Mouse (Mus musculus) E14TG2a.4 (cell line): ENCODE measurements around the gene Nosip.
"Not testable (repeated sequence)": the region's sequence is repeated elsewhere in the genome, so short reads cannot be mapped to it uniquely, and the experiment has no call there.

Experiments
- H3K27me3 ChIP-seq: 2 replicates; pipeline ENCODE4 v1.6.1; 2014; ENCODE audit warnings: low read length, control low read depth; ENCODE audit not compliant: insufficient read depth
- H3K36me3 ChIP-seq: 2 replicates; pipeline ENCODE4 v1.6.1; 2014; ENCODE audit warnings: low read length, control low read depth; ENCODE audit not compliant: insufficient read depth
- H3K4me1 ChIP-seq: replicated peaks from 2 replicates; pipeline ENCODE4 v1.6.1; 2014; ENCODE audit warnings: low read depth, low read length, control low read depth
- H3K4me3 ChIP-seq: replicated peaks from 2 replicates; pipeline ENCODE4 v1.5.1; 2014; ENCODE audit warnings: mild to moderate bottlenecking, low read length
- H3K9me3 ChIP-seq: 2 replicates; pipeline ENCODE4 v1.6.1; 2014; ENCODE audit warnings: low read length, control low read depth
- CTCF ChIP-seq: conservative IDR thresholded peaks from 2 replicates; pipeline ENCODE4 v1.5.1; 2014; ENCODE audit warnings: low read length
- NANOG ChIP-seq: IDR thresholded peaks from 2 replicates; pipeline ENCODE4 v1.6.1; 2014; ENCODE audit warnings: borderline replicate concordance, low read length, mixed read lengths
- POU5F1 ChIP-seq: IDR thresholded peaks from 2 replicates; pipeline ENCODE4 v1.6.1; 2014; ENCODE audit warnings: low read length, borderline replicate concordance

The Nosip gene

DNA sequence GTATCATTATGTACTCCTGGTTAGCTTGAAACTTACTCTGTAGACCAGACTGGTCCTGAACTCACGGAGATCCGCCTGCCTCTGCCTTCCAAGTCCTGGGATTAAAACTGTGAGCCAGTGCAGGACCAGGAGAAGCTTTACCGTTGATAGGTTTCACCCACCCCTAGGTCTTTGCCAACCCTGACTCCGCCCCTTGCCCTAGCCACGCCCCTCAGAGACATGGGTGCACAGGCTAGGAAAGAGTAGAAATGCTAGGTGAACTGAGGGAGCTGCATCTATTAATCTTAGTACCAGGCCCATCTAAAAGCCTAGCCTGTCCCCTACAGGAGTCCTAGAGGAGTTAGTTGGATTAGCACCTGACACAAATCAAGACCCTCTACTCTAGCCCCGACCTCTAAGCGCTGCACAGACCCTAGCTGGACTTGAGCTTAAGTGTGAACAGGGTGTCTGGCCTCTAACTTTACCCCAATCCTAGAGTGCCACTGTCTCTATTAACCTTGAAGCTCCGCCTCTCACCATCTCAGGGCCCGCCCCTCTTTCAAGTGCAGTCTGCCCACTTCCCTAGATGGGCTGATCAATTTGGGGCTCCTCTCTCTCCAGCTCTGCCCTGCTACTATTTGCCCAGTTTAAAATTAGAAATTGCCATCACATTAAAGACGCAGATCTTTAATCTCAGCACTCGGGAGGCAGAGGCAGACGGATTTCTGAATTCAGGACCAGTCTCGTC, 28.2 kb downstream of the Nosip start:
- Histone ChIP-seq H3K4me3 (0 out of 2 replicates have a peak overlapping the region, but pooled peaks have one; percentile 74), H3K9me3 (no peaks in the 10 kb centered on the region), H3K36me3 (peaks cover 26% of the 10 kb centered on the region), H3K27me3 (no peaks in the 10 kb centered on the region), H3K4me1 (peaks cover 78% of the 10 kb centered on the region)
- no peak for TF ChIP-seq NANOG
- no peak for TF ChIP-seq POU5F1
- no peak for TF ChIP-seq CTCF

DNA sequence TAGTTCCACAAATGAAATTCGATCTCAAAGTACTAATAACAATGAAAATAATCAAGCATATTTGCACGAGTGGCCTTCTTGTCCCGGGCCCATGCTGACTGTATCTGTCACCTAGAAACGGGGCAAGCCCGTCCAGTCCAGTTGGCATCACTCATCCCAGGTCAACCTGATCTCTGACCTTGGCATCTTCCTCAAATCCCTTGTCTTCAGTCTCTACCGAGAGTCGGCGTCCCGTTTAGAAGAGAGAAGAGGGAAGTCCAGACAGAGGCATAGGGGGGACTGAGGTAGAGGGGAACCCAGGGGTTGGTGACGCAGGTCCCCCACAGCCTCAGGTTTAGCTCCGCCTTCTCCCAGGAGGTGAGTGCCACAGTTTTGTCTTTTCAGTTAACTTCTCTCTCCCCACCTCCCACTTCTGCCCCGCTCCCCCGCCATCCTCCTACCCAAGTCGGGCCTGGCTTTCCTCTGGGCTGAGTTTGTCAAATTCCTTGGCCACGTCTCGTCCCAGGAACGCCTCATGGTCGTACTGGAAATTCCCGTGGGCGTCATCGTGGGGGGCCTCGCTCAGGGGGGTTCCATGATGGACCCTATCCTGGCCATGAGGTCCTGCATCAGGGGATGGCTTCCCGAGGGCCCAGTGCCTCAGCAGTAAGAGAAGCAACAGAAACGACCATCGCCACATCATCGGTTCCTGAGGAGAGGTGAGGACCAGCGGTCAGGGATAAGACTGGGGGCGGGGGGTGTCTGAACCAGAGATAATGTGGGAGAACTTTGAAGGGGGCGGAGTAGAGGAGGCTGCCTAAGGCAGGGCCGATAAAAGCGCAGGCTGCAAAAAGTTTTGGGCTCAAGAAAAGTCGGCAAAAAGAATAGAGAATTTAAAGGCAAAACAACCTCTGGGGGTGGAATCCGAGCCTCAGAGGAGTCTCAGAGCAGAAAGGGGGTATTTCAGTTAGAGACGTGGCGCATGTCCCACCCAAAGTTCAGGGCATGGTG, 29.1 kb downstream of the Nosip start:
- Histone ChIP-seq H3K9me3 (no peaks in the 10 kb centered on the region), H3K36me3 (peaks cover 17% of the 10 kb centered on the region), H3K27me3 (no peaks in the 10 kb centered on the region), H3K4me3 (peak overlapping the region; percentile 74), H3K4me1 (peaks cover 80% of the 10 kb centered on the region)
- TF ChIP-seq POU5F1 (no peak), CTCF (no peak), NANOG (no peak)

DNA sequence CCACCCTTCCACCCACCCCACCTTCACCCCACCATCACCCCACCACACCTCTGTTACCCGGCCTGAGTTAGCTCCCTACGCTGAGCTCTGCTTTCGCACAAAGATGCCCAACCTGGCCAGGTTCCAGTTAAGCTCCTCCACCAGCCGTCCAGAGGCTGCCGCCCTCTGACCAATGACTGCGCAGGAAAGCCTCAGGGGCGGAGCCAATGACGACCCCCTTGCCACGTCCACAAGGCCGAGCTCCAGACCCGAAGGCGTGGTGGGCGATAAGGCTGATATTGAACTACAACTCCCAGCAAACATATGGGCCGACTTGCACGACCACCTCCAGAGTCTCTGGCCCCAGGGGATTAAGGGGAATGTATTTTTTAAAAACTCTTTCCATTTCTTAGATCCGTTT, 29.8 kb downstream of the Nosip start, which contains the start of gene Rcn3:
Gene Rcn3, minus strand, starts transcription at position 174 of the 400 bp plus-strand sequence.
- peaks cover 76% of the 10 kb centered on the region for H3K4me1 ChIP-seq
- TF ChIP-seq NANOG (no peak), CTCF (no peak), POU5F1 (no peak)
- H3K4me3 ChIP-seq = peak within 1 kb of the TSS; percentile 74
- H3K9me3 ChIP-seq = no peaks in the 10 kb centered on the region
- no peaks in the 10 kb centered on the region for H3K27me3 ChIP-seq
- peaks cover 11% of the 10 kb centered on the region for H3K36me3 ChIP-seq

DNA sequence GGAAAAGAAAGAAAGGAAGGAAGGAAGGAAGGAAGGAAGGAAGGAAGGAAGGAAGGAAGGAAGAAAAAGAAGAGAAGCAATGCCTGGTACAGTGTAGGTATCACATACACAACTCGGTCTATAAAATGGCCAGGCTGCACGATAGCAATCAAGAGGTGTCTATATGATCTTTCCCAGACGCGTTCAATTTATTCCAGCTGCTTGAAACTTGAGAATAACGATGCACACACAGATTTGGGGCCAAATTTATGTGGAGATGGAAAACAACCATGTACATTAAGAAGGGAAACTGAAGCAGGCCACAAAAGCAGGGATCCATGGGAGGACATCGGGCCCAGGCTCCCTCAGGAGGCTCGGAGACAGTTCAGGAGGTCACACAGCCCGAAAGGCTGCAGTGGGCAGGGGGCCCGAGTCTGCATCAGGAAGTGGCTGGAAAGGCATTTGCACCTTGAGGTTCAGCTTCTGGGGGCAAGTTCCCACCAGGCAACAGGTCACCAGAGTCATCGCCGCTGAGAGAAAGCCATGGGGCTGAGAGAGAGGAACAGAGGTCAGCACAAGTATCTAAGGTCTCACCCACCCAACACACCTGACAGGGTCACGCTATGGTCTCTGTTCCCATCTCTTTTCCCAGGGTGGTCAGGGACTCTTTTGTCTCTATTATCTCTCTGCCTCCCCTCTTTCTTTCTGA, 30.7 kb downstream of the Nosip start:
- TF ChIP-seq NANOG (no peak), POU5F1 (no peak), CTCF (no peak)
- H3K4me1 ChIP-seq = peaks cover 76% of the 10 kb centered on the region
- peaks cover 2% of the 10 kb centered on the region for H3K36me3 ChIP-seq
- H3K27me3 ChIP-seq = no peaks in the 10 kb centered on the region
- H3K4me3 ChIP-seq = peak overlapping the region; percentile 43
- H3K9me3 ChIP-seq = no peaks in the 10 kb centered on the region

GRCm38 (mm10) chr7:45093516-45093905, 31.3 kb downstream of the Nosip start:
- no peaks in the 10 kb centered on the region for H3K27me3 ChIP-seq
- H3K4me3 ChIP-seq = peak overlapping the region; percentile 43; the same call in 1 of the 2 replicates
- TF ChIP-seq NANOG (no peak), CTCF (no peak), POU5F1 (no peak)
- H3K4me1 ChIP-seq = peaks cover 74% of the 10 kb centered on the region
- H3K9me3 ChIP-seq = no peaks in the 10 kb centered on the region
- no peaks in the 10 kb centered on the region for H3K36me3 ChIP-seq

- no peak for TF ChIP-seq POU5F1
- TF ChIP-seq CTCF = no peak
- no peak for TF ChIP-seq NANOG
- no peaks in the 10 kb centered on the region for H3K9me3 ChIP-seq
- no peaks in the 10 kb centered on the region for H3K27me3 ChIP-seq
- H3K4me1 ChIP-seq = peaks cover 76% of the 10 kb centered on the region
- H3K36me3 ChIP-seq = no peaks in the 10 kb centered on the region
- H3K4me3 ChIP-seq = no peak overlapping the region
These were observed 31.9 kb downstream of the Nosip start for GRCm38 (mm10) chr7:45094121-45094520.

- peaks cover 72% of the 10 kb centered on the region for H3K4me1 ChIP-seq
- no peak overlapping the region for H3K4me3 ChIP-seq
- TF ChIP-seq CTCF = no peak
- no peak for TF ChIP-seq POU5F1
- no peak for TF ChIP-seq NANOG
- no peaks in the 10 kb centered on the region for H3K9me3 ChIP-seq
- no peaks in the 10 kb centered on the region for H3K36me3 ChIP-seq
- no peaks in the 10 kb centered on the region for H3K27me3 ChIP-seq
These were observed 33.1 kb downstream of the Nosip start for GRCm38 (mm10) chr7:45095367-45095766.

DNA sequence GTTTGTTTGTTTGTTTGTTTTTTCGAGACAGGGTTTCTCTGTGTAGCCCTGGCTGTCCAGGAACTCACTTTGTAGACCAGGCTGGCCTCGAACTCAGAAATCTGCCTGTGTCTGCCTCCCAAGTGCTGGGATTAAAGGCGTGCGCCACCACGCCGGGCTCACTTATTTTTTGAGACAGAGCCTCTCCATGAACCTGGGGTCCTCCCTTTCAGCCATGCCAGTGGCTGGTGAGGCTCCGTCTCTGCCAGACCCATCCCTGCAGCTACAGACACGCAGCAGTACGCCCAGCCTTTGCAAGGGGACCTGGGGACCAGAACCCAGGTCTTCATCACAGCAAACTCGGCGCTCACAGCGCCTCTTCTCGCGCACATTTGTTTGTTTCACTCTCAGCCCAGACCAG, 33.7 kb downstream of the Nosip start:
- peaks cover 66% of the 10 kb centered on the region for H3K4me1 ChIP-seq
- not testable (repeated sequence) for H3K36me3 ChIP-seq, H3K4me3 ChIP-seq, H3K9me3 ChIP-seq, H3K27me3 ChIP-seq
